Mouse (Mus musculus) forebrain, embryonic 15.5 days (tissue): ENCODE data around the gene Ccdc78. TPM values are rescaled to one million over a fixed set of nuclear protein-coding genes. Genes with fewer than 3 reads are reported as not detected.

ENCODE experiments used
- ATAC-seq: fragments of 200-750 bp; cut with Nextera tagmentation; replicated peaks from 2 replicates; pipeline ENCODE4 v1.8.0; 2017; ENCODE audit warnings: mild to moderate bottlenecking, moderate TSS enrichment, moderate library complexity
- H3K27ac ChIP-seq: fragments of 300-500 bp; sonication (generic); replicated peaks from 2 replicates; pipeline ENCODE4 v1.5.1; 2015; ENCODE audit warnings: mild to moderate bottlenecking, inconsistent platforms
- H3K27me3 ChIP-seq: fragments of 300-500 bp; sonication (generic); 2 replicates; pipeline ENCODE4 v1.6.1; 2015; ENCODE audit warnings: inconsistent platforms
- H3K36me3 ChIP-seq: fragments of 300-500 bp; sonication (generic); 2 replicates; pipeline ENCODE4 v1.6.1; 2015; ENCODE audit warnings: mild to moderate bottlenecking, inconsistent platforms
- H3K4me1 ChIP-seq: fragments of 300-500 bp; sonication (generic); 2 replicates; pipeline ENCODE4 v1.6.1; 2015; ENCODE audit warnings: inconsistent platforms
- H3K4me2 ChIP-seq: fragments of 300-500 bp; sonication (generic); replicated peaks from 2 replicates; pipeline ENCODE4 v1.6.1; 2015; ENCODE audit warnings: mild to moderate bottlenecking, inconsistent platforms
- H3K4me3 ChIP-seq: fragments of 300-500 bp; sonication (generic); 2 replicates; pipeline ENCODE4 v1.5.1; 2015; ENCODE audit warnings: mild to moderate bottlenecking, inconsistent platforms
- H3K9ac ChIP-seq: fragments of 300-500 bp; sonication (generic); replicated peaks from 2 replicates; pipeline ENCODE4 v1.6.1; 2015; ENCODE audit warnings: mild to moderate bottlenecking, inconsistent platforms
- H3K9me3 ChIP-seq: fragments of 300-500 bp; sonication (generic); 2 replicates; pipeline ENCODE4 v1.6.1; 2016; ENCODE audit warnings: inconsistent platforms
- WGBS: fragments of 180-500 bp; shearing (Covaris S2); methylation state at CpG from one replicate; pipeline ENCODE4 v1.1.7; 2015; ENCODE audit warnings: mixed read lengths; 5-methylcytosine and 5-hydroxymethylcytosine counted together
- microRNA-seq: library from miRNA; unstranded; fragments of <30 nt; microRNA quantifications from one replicate; pipeline ENCODE4, GENCODE M21; 2016
- polyA plus RNA-seq: library from polyadenylated mRNA; unstranded; fragments of >200 nt; fragmentation: Nextera tagmentation; extraction: Ambion mirVana; gene quantifications from 2 replicates; pipeline ENCODE4 v1.2.1, GENCODE M21; 2015

Gene Ccdc78
- polyA plus RNA-seq, 1 experiment from 2014 or later, result 0.17 TPM

DNA sequence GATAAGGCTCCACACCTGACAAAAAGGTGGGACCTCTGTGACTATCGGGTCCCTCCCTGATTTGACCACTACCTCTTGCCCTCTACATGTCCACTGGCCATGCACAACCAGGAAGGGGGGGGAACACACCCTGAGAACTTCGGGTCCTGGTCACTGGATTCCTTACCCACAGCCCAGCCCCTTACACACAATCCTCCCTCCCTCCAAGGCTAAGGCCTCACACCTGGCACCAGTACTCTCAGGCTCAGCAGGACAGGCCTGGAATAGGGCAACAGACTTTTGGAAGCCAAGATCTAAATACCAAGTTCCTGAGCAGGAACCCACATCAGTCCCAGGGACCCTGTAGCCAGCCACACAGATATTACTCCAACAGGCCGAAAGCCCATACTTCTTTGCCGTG lies 52.5 kb downstream of the Ccdc78 start:
- Histone ChIP-seq H3K4me2 (no peak overlapping the region), H3K27me3 (no peaks in the 10 kb centered on the region), H3K36me3 (peaks cover 34% of the 10 kb centered on the region), H3K27ac (no peak overlapping the region), H3K4me3 (no peak overlapping the region), H3K9me3 (no peaks in the 10 kb centered on the region), H3K9ac (no peak overlapping the region), H3K4me1 (peaks cover 56% of the 10 kb centered on the region)
- WGBS, result 88% methylated on average over 4 of the region's 4 CpGs
- no peak for ATAC-seq

DNA sequence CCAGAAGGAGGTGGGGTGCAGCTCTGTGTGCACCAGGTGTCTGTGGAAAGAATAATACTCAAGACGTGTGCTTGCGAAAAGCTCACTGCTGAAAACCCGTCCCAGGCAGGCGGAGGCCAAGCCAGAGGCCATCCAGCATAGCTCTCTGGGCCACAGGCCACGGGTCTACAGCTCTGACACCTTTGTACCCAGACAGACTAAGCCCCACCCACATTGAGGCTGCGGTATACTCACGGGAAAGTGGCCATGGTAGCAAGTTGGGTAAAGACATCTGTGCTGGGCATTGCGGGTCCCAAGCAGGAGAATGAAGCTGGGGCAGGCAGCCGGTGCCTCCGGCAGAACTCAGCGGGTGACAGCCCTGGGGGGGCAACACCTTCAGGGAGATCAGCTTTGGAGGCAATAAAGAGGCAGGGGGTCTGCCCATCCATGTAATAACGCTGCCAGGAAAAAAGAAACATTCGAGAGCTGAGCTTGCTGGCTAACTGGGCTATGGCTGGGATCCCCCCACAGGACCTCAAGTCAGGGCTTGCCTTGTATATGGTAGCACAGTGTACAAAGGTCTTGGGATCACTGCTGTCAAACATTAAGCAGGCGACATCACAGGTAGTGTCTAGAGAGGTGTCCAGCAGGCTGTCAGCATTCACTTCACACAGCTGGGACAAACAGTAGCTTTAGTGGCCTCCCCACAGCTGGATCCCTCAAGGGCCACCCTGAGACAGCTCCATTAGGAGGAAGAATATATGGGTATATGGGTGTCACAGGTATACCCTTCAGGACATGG lies 53.3 kb downstream of the Ccdc78 start:
- H3K36me3 ChIP-seq, result peaks cover 34% of the 10 kb centered on the region
- ATAC-seq, result no peak
- WGBS, result 87% methylated on average over 14 of the region's 14 CpGs

More for the DNA sequence above, 53.3 kb downstream of the Ccdc78 start:
- H3K4me2 ChIP-seq, result no peak overlapping the region
- H3K27ac ChIP-seq, result no peak overlapping the region
- no peak overlapping the region for H3K4me3 ChIP-seq
- H3K9me3 ChIP-seq, result no peaks in the 10 kb centered on the region
- peaks cover 51% of the 10 kb centered on the region for H3K4me1 ChIP-seq
- no peaks in the 10 kb centered on the region for H3K27me3 ChIP-seq
- H3K9ac ChIP-seq, result no peak overlapping the region

Small RNAs within 50 kb of the gene (microRNA-seq; reads per million reads assigned to microRNA genes)
- gene Gm25083, result not detected
- gene Mir3082, result not detected
- not detected for gene Mir6966

Other genes with a start within 250 kb of the Ccdc78 start
- 24.0 and 26.9 TPM in 2 replicates for gene Sox8, start 215.9 kb upstream of the Ccdc78 start, polyA plus RNA-seq
- 17.0 and 18.1 TPM in 2 replicates for gene Lmf1, start 207.5 kb upstream of the Ccdc78 start, polyA plus RNA-seq
- 1.6 and 1.7 TPM in 2 replicates for gene Gng13, start 69.4 kb upstream of the Ccdc78 start, polyA plus RNA-seq
- gene Chtf18, start 59.2 kb upstream of the Ccdc78 start, polyA plus RNA-seq, result 14.5 and 14.8 TPM in 2 replicates
- gene Rpusd1, start 58.9 kb upstream of the Ccdc78 start, polyA plus RNA-seq, result 24.2 and 26.3 TPM in 2 replicates
- gene Mslnl, start 50.5 kb upstream of the Ccdc78 start, polyA plus RNA-seq, result not detected in 2 replicates
- 0.31 and 0.72 TPM in 2 replicates for gene Msln, start 32.2 kb upstream of the Ccdc78 start, polyA plus RNA-seq
- 30.9 and 31.2 TPM in 2 replicates for gene Narfl, start 12.8 kb upstream of the Ccdc78 start, polyA plus RNA-seq
- 115 and 121 TPM in 2 replicates for gene Haghl, start 907 bp upstream of the Ccdc78 start, polyA plus RNA-seq
- gene Fam173a, start 6.3 kb downstream of the Ccdc78 start, polyA plus RNA-seq, result 71.4 and 84.2 TPM in 2 replicates
- gene AC134908.4, start 9.1 kb downstream of the Ccdc78 start, polyA plus RNA-seq, result not detected in 2 replicates
- 31.4 and 37.3 TPM in 2 replicates for gene Metrn, start 10.6 kb downstream of the Ccdc78 start, polyA plus RNA-seq
- gene Fbxl16, start 22.5 kb downstream of the Ccdc78 start, polyA plus RNA-seq, result 33.2 and 35.3 TPM in 2 replicates
- gene Wdr24, start 37.0 kb downstream of the Ccdc78 start, polyA plus RNA-seq, result 34.2 and 34.3 TPM in 2 replicates
- gene Jmjd8, start 42.3 kb downstream of the Ccdc78 start, polyA plus RNA-seq, result 65.9 and 67.0 TPM in 2 replicates
- 308 and 313 TPM in 2 replicates for gene Stub1, start 46.8 kb downstream of the Ccdc78 start, polyA plus RNA-seq
- 29.1 and 30.8 TPM in 2 replicates for gene Rhbdl1, start 50.7 kb downstream of the Ccdc78 start, polyA plus RNA-seq
- gene Gm20683, start 55.2 kb downstream of the Ccdc78 start, polyA plus RNA-seq, result 8.3 and 10.1 TPM in 2 replicates
- gene Rhot2, start 58.3 kb downstream of the Ccdc78 start, polyA plus RNA-seq, result 15.2 and 16.1 TPM in 2 replicates
- 18.8 and 24.8 TPM in 2 replicates for gene Wdr90, start 74.9 kb downstream of the Ccdc78 start, polyA plus RNA-seq
- gene Mcrip2, start 82.2 kb downstream of the Ccdc78 start, polyA plus RNA-seq, result 14.4 and 16.7 TPM in 2 replicates
- gene Mettl26, start 88.5 kb downstream of the Ccdc78 start, polyA plus RNA-seq, result 61.8 and 62.0 TPM in 2 replicates
- 0.55 and 0.60 TPM in 2 replicates for gene Wfikkn1, start 94.3 kb downstream of the Ccdc78 start, polyA plus RNA-seq
- 50.8 and 52.6 TPM in 2 replicates for gene Rab40c, start 133.1 kb downstream of the Ccdc78 start, polyA plus RNA-seq
- 51.7 and 53.4 TPM in 2 replicates for gene Pigq, start 158.4 kb downstream of the Ccdc78 start, polyA plus RNA-seq
- gene Nhlrc4, start 158.4 kb downstream of the Ccdc78 start, polyA plus RNA-seq, result not detected in 2 replicates
- 0.09 TPM in 1 of 2 replicates, not detected in the other for gene A930017K11Rik, start 166.0 kb downstream of the Ccdc78 start, polyA plus RNA-seq
- 23.9 and 24.8 TPM in 2 replicates for gene Capn15, start 199.2 kb downstream of the Ccdc78 start, polyA plus RNA-seq